Mouse (Mus musculus) megakaryocyte, embryonic 14.5 days (primary cell): ENCODE data around the gene Ift20.

Source experiments
- FLI1 ChIP-seq: IDR thresholded peaks from 2 replicates; pipeline ENCODE4 v1.6.1; 2012; ENCODE audit warnings: low read length, inconsistent platforms, mixed read lengths
- GATA1 ChIP-seq: IDR thresholded peaks from 3 replicates; pipeline ENCODE4 v1.6.1; 2012; ENCODE audit warnings: mixed read lengths, low read length, inconsistent platforms, borderline replicate concordance

DNA sequence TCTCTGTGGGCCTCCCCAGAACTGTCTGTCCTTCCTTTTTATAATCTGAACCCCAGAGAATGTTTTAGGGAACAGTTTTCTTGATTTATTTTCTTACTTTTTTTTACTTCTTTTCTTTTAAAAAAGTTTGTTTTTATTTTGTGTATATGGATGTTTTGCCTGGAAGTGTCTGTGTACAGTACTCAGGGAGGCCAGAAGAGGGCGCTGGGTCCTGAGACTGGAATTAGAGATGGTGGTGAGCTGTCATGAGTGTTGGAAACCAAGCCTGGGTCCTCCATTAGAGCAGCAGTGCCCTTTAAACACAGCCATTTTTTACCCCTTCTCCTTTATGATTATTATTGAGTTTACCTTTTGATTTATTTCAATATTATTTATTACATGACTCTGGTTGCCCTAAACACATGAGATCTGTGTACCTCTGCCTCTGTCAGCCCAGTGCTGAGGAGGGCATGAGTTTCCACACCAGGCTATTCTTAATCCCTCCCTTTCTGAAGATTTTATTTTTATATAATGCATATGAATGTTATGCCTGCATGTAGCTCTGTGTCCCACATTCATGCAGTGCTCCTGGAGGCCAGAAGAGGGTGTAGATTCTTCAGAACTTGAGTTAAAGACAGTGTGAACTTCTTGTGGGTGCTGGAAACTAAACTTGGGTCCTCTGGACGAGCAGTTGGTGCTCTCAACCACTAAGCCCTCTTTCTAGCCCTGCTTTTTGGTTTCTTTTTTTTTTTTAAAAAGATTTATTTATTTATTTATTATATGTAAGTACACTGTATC is 20.4 kb upstream of the Ift20 start:
- TF ChIP-seq GATA1 (no peak), FLI1 (no peak)
